In genomic region chr16:48611436-48611835, GRCm38 (mm10) we compare ENCODE assay signal across 11 mouse cellular contexts.
"Had no signal": no experiment of that assay in that cellular context is flagged by ENCODE, and none has a peak within 500 bp of the region (broad histone marks: within the 10 kb centered on the region; RNA-seq: fewer than 3 reads in every experiment).

No protein-coding gene starts in this region.

- H3K36me3 ChIP-seq: midbrain, embryonic 13.5 days; midbrain, embryonic 15.5 days; neural tube, embryonic 12.5 days; stomach, embryonic 15.5 days had no signal

- H3K27ac ChIP-seq: midbrain, embryonic 13.5 days; midbrain, embryonic 15.5 days; neural tube, embryonic 12.5 days; stomach, embryonic 15.5 days; stomach, postnatal 0 days had no signal

- H3K27me3 ChIP-seq: midbrain, embryonic 13.5 days; midbrain, embryonic 15.5 days; neural tube, embryonic 12.5 days; stomach, embryonic 15.5 days had no signal

- DNase-seq: lung, embryonic 14.5 days; lung, postnatal 10 days; lung, postnatal 4 days; right cerebral cortex, postnatal 14 days; thymus, postnatal 14 days; thymus, postnatal 36 days had no signal

- H3K9me3 ChIP-seq: midbrain, embryonic 13.5 days; midbrain, embryonic 15.5 days; neural tube, embryonic 12.5 days; stomach, embryonic 15.5 days had no signal

- H3K4me3 ChIP-seq: midbrain, embryonic 13.5 days; midbrain, embryonic 15.5 days; neural tube, embryonic 12.5 days; stomach, embryonic 15.5 days had no signal

- H3K4me1 ChIP-seq: midbrain, embryonic 13.5 days; midbrain, embryonic 15.5 days; neural tube, embryonic 12.5 days; stomach, embryonic 15.5 days had no signal

- ATAC-seq: midbrain, embryonic 13.5 days; midbrain, embryonic 15.5 days had no signal
